Mouse (Mus musculus): ENCODE data around the gene Srebf2. TPM values are rescaled to one million over a fixed set of nuclear protein-coding genes. Genes with fewer than 3 reads are reported as not detected.

Gene Srebf2
- polyA plus RNA-seq, 1 experiment, result 285 TPM

- H3K4me3 ChIP-seq, result no peak overlapping the region
- no peaks in the 10 kb centered on the region for H3K79me2 ChIP-seq (ENCODE audit: control insufficient read depth, insufficient read depth)
- H3K36me3 ChIP-seq (ENCODE audit: control insufficient read depth, insufficient read depth), result peaks cover 53% of the 10 kb centered on the region
- H3K27me3 ChIP-seq (ENCODE audit: control insufficient read depth, insufficient read depth, insufficient read length), result no peaks in the 10 kb centered on the region
- H3K4me2 ChIP-seq (ENCODE audit: low read depth), result no peak overlapping the region
- TF ChIP-seq REST (IDR thresholded peaks at IDR 0.05; ENCODE audit: insufficient read depth, insufficient read length) (no peak), SRF (IDR thresholded peaks at IDR 0.05; ENCODE audit: control insufficient read depth, insufficient read length, low read depth) (no peak), POLR2A (IDR thresholded peaks at IDR 0.05; ENCODE audit: insufficient read length, low read depth) (no peak), TCF12 (IDR thresholded peaks at IDR 0.05; ENCODE audit: insufficient read depth, poor library complexity, severe bottlenecking) (no peak), CEBPB (IDR thresholded peaks at IDR 0.05; ENCODE audit: insufficient read depth, poor library complexity, severe bottlenecking) (no peak), E2F4 (IDR thresholded peaks at IDR 0.05; ENCODE audit: insufficient read depth) (no peak)
- H3ac ChIP-seq (ENCODE audit: control insufficient read depth, insufficient read length), result no peak overlapping the region
Measured at GRCm38 (mm10) chr15:82204680-82205371, 57.8 kb downstream of the Srebf2 start.

- no peak for TF ChIP-seq TCF3 (IDR thresholded peaks at IDR 0.05; ENCODE audit: insufficient read length, low read depth)
- TF ChIP-seq E2F4 (IDR thresholded peaks at IDR 0.05; ENCODE audit: insufficient read depth), result no peak
- no peak for TF ChIP-seq USF1 (IDR thresholded peaks at IDR 0.05; ENCODE audit: low read depth)
- peak; percentile 18 for TF ChIP-seq POLR2AphosphoS2 (IDR thresholded peaks at IDR 0.05; ENCODE audit: insufficient read length, low read depth)
- Histone ChIP-seq H3ac (ENCODE audit: control insufficient read depth, insufficient read length) (no peak overlapping the region), H3K4me2 (ENCODE audit: low read depth) (no peak overlapping the region), H3K36me3 (ENCODE audit: control insufficient read depth, insufficient read depth) (peaks cover 36% of the 10 kb centered on the region), H3K27me3 (ENCODE audit: control insufficient read depth, insufficient read depth, insufficient read length) (peaks cover 8% of the 10 kb centered on the region), H3K4me3 (no peak overlapping the region), H3K79me2 (ENCODE audit: control insufficient read depth, insufficient read depth) (no peaks in the 10 kb centered on the region)
Measured at GRCm38 (mm10) chr15:82206365-82207104, 59.6 kb downstream of the Srebf2 start.

GRCm38 (mm10) chr15:82207105-82207459 is 60.1 kb downstream of the Srebf2 start:
- Histone ChIP-seq H3ac (ENCODE audit: control insufficient read depth, insufficient read length) (no peak overlapping the region), H3K36me3 (ENCODE audit: control insufficient read depth, insufficient read depth) (peaks cover 31% of the 10 kb centered on the region), H3K27me3 (ENCODE audit: control insufficient read depth, insufficient read depth, insufficient read length) (peaks cover 14% of the 10 kb centered on the region), H3K4me3 (no peak overlapping the region), H3K4me2 (ENCODE audit: low read depth) (no peak overlapping the region), H3K79me2 (ENCODE audit: control insufficient read depth, insufficient read depth) (no peaks in the 10 kb centered on the region)
- TF ChIP-seq MYOD1 (IDR thresholded peaks at IDR 0.05; ENCODE audit: control insufficient read depth in 1 of 3, insufficient read length in 2 of 3, low read depth in 2 of 3) (no peak), MAX (IDR thresholded peaks at IDR 0.05; ENCODE audit: low read depth) (no peak), E2F4 (IDR thresholded peaks at IDR 0.05; ENCODE audit: insufficient read depth) (no peak), USF1 (IDR thresholded peaks at IDR 0.05; ENCODE audit: low read depth) (no peak), POLR2A (IDR thresholded peaks at IDR 0.05; ENCODE audit: insufficient read length, low read depth) (no peak)

- Histone ChIP-seq H3K79me2 (ENCODE audit: control insufficient read depth, insufficient read depth) (no peaks in the 10 kb centered on the region), H3K36me3 (ENCODE audit: control insufficient read depth, insufficient read depth) (peaks cover 25% of the 10 kb centered on the region), H3K27me3 (ENCODE audit: control insufficient read depth, insufficient read depth, insufficient read length) (peaks cover 20% of the 10 kb centered on the region), H3ac (ENCODE audit: control insufficient read depth, insufficient read length) (no peak overlapping the region), H3K4me3 (no peak overlapping the region), H3K4me2 (ENCODE audit: low read depth) (no peak overlapping the region)
- TF ChIP-seq POLR2A (IDR thresholded peaks at IDR 0.05; ENCODE audit: insufficient read length, low read depth) (peak; percentile 5), MYOG (IDR thresholded peaks at IDR 0.05; ENCODE audit: control insufficient read depth in 1 of 3, insufficient read depth in 1 of 3, insufficient read length in 2 of 3, low read depth in 2 of 3) (no peak), POLR2AphosphoS2 (IDR thresholded peaks at IDR 0.05; ENCODE audit: insufficient read length, low read depth) (peak; percentile 88)
Measured at GRCm38 (mm10) chr15:82207504-82208219, 60.7 kb downstream of the Srebf2 start.

GRCm38 (mm10) chr15:82208307-82208706 is 61.3 kb downstream of the Srebf2 start:
- H3ac ChIP-seq (ENCODE audit: control insufficient read depth, insufficient read length), result no peak overlapping the region
- H3K79me2 ChIP-seq (ENCODE audit: control insufficient read depth, insufficient read depth), result no peaks in the 10 kb centered on the region
- H3K4me3 ChIP-seq, result no peak overlapping the region
- TF ChIP-seq MYOD1 (IDR thresholded peaks at IDR 0.05; ENCODE audit: control insufficient read depth in 1 of 3, insufficient read length in 2 of 3, low read depth in 2 of 3) (no peak), MAX (IDR thresholded peaks at IDR 0.05; ENCODE audit: low read depth) (no peak), CEBPB (IDR thresholded peaks at IDR 0.05; ENCODE audit: insufficient read depth, poor library complexity, severe bottlenecking) (no peak), E2F4 (IDR thresholded peaks at IDR 0.05; ENCODE audit: insufficient read depth) (no peak), TCF12 (IDR thresholded peaks at IDR 0.05; ENCODE audit: insufficient read depth, poor library complexity, severe bottlenecking) (no peak), POLR2A (IDR thresholded peaks at IDR 0.05; ENCODE audit: insufficient read length, low read depth) (peak; percentile 3), MYOG (IDR thresholded peaks at IDR 0.05; ENCODE audit: control insufficient read depth in 1 of 3, insufficient read depth in 1 of 3, insufficient read length in 2 of 3, low read depth in 2 of 3) (no peak), POLR2AphosphoS2 (IDR thresholded peaks at IDR 0.05; ENCODE audit: insufficient read length, low read depth) (peak; percentile 44)
- H3K27me3 ChIP-seq (ENCODE audit: control insufficient read depth, insufficient read depth, insufficient read length), result peaks cover 23% of the 10 kb centered on the region
- peaks cover 19% of the 10 kb centered on the region for H3K36me3 ChIP-seq (ENCODE audit: control insufficient read depth, insufficient read depth)
- no peak overlapping the region for H3K4me2 ChIP-seq (ENCODE audit: low read depth)
